Mouse (Mus musculus) left cerebral cortex, postnatal 14 days (tissue): Measurements from ENCODE around the gene Dcpp1. TPM values are rescaled to one million over a fixed set of nuclear protein-coding genes. Genes with fewer than 3 reads are reported as not detected.
"Not testable (repeated sequence)": the region's sequence is repeated elsewhere in the genome, so short reads cannot be mapped to it uniquely, and the experiment has no call there.

Experiments used
- DNase-seq, 2 experiments: peaks; one replicate each; pipeline ENCODE4 v3.0.0; 2021 to 2022; ENCODE audit warnings: low spot score in 2 of 2, mixed read lengths in 1 of 2
- intact Hi-C: fragments of 180-260 bp; cut with DNase I; formaldehyde crosslinking; loops from one replicate; pipeline ENCODE4 v1.15.1; 2025
- total RNA-seq, 2 experiments: library from RNA; stranded (reverse); gene quantifications; 2 replicates each; pipeline ENCODE4 v1.2.3; 2021

Gene Dcpp1
- total RNA-seq, 2 experiments from 2014 or later = not detected

- intact Hi-C loops, DNase-seq: not testable (repeated sequence)
Observed at GRCm38 (mm10) chr17:23917158-23917557, 36.5 kb downstream of the Dcpp1 start, which contains the start of gene Dcpp3. TSS of gene Dcpp3 (plus strand) at chr17:23917458.

GRCm38 (mm10) chr17:23924531-23925007 is 43.9 kb downstream of the Dcpp1 start:
- intact Hi-C loops = no loop called here
- DNase-seq = peak; percentile 85 to 95

DNA sequence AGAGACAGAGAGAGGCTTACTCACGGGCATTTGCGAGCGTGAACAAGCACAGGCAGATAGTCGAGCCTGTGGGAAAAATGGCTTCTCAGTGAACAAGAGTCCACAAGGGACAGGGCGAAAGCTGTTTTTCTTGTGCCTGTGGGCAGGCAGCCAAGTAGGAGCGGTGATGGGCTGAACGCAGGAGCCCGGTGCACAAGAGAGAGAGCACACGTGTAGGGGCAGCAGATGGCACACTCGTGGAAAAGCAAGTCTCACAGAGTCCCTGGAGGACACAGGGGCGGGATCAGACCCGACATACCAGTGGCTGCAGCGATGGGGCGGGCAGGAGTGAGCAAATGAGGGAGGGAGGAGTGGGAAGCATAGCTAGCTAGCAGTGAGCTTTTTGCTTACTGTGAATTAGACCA is 44.4 kb downstream of the Dcpp1 start:
- intact Hi-C loops = no loop called here
- peak; percentile 47 to 90 for DNase-seq

DNA sequence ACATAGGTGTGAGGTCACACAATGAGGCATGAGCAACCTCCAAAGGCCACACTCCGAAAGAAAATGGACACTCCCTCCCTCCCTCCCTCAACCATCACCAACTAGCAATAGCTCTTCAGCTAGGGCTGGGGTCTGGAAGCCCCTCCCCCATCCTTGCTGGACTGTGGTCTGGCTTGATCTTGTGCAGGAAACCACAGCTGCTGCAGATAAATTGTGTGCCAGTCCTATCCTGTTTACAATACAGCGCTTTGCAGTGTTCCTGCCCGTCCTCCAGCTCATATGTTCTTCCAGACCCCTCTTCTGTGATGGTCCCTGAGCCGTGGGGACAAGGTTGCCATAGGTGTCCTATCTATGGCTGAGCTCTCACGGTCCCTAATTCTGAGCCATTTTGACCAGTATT is 50.5 kb downstream of the Dcpp1 start:
- DNase-seq = no peak
- intact Hi-C loops = no loop called here

Other genes with a start within 250 kb of the Dcpp1 start
- gene Mmp25, start 235.6 kb upstream of the Dcpp1 start, total RNA-seq = 1 to 10 TPM; 1.1 to 1.2 TPM
- not detected for gene Bicdl2, start 220.4 kb upstream of the Dcpp1 start, total RNA-seq
- 100 to 1,000 TPM; 137 to 143 TPM for gene Hcfc1r1, start 207.3 kb upstream of the Dcpp1 start, total RNA-seq
- gene Thoc6, start 207.0 kb upstream of the Dcpp1 start, total RNA-seq = 1 to 10 TPM; 8.2 to 8.9 TPM
- gene Tnfrsf12a, start 203.4 kb upstream of the Dcpp1 start, total RNA-seq = 1 to 10 TPM; 6.3 to 9.6 TPM
- gene Cldn6, start 201.6 kb upstream of the Dcpp1 start, total RNA-seq = not detected
- under 1 TPM in 1 of 2 experiments, not detected in 1; 0.23 TPM for gene Cldn9, start 196.8 kb upstream of the Dcpp1 start, total RNA-seq
- gene 1520401A03Rik, start 158.1 kb upstream of the Dcpp1 start, total RNA-seq = under 1 TPM in 1 of 2 experiments, not detected in 1; 0.37 TPM
- 1 to 10 TPM; 3.3 to 5.7 TPM for gene Pkmyt1, start 154.5 kb upstream of the Dcpp1 start, total RNA-seq
- gene Paqr4, start 140.0 kb upstream of the Dcpp1 start, total RNA-seq = 10 to 100 TPM; 54.2 to 56.8 TPM
- gene Kremen2, start 135.0 kb upstream of the Dcpp1 start, total RNA-seq = under 1 TPM; 0.40 to 0.48 TPM
- gene Flywch1, start 109.3 kb upstream of the Dcpp1 start, total RNA-seq = 100 to 1,000 TPM; 173 to 185 TPM
- 10 to 100 TPM; 25.7 to 30.1 TPM for gene Flywch2, start 94.8 kb upstream of the Dcpp1 start, total RNA-seq
- 100 to 1,000 TPM; 573 to 599 TPM for gene Srrm2, start 90.3 kb upstream of the Dcpp1 start, total RNA-seq
- 100 to 1,000 TPM; 334 to 397 TPM for gene Elob, start 51.7 kb upstream of the Dcpp1 start, total RNA-seq
- not detected for gene Prss33, start 44.8 kb upstream of the Dcpp1 start, total RNA-seq
- 1 to 10 TPM in 1 of 2 experiments, not detected in 1; 1.1 TPM for gene Prss32, start 37.0 kb upstream of the Dcpp1 start, total RNA-seq
- gene Prss41, start 36.7 kb upstream of the Dcpp1 start, total RNA-seq = 1 to 10 TPM; 1.9 to 2.2 TPM
- not detected for gene Prss21, start 12.8 kb upstream of the Dcpp1 start, total RNA-seq
- not detected for gene Dcpp2, start within 50 bp of the Dcpp1 start, total RNA-seq
- not detected for gene Dcpp3, start 36.6 kb downstream of the Dcpp1 start, total RNA-seq
- not detected for gene Sbp, start 60.8 kb downstream of the Dcpp1 start, total RNA-seq
- gene Sbpl, start 74.4 kb downstream of the Dcpp1 start, total RNA-seq = not detected
- under 1 TPM; 0.48 to 0.93 TPM for gene Prss30, start 99.7 kb downstream of the Dcpp1 start, total RNA-seq
- 1 to 10 TPM; 1.8 to 2.2 TPM for gene Prss22, start 117.2 kb downstream of the Dcpp1 start, total RNA-seq
- not detected for gene Prss27, start 157.3 kb downstream of the Dcpp1 start, total RNA-seq
- gene Kctd5, start 192.6 kb downstream of the Dcpp1 start, total RNA-seq = 10 to 100 TPM; 37.6 to 48.3 TPM